Mouse (Mus musculus): ENCODE results near the gene Pmfbp1. TPM values are rescaled to one million over a fixed set of nuclear protein-coding genes. Genes with fewer than 3 reads are reported as not detected.

Gene Pmfbp1
- total and polyA plus RNA-seq, 2 experiments from 2014 or later: 1.2 to 2.2 TPM

DNA sequence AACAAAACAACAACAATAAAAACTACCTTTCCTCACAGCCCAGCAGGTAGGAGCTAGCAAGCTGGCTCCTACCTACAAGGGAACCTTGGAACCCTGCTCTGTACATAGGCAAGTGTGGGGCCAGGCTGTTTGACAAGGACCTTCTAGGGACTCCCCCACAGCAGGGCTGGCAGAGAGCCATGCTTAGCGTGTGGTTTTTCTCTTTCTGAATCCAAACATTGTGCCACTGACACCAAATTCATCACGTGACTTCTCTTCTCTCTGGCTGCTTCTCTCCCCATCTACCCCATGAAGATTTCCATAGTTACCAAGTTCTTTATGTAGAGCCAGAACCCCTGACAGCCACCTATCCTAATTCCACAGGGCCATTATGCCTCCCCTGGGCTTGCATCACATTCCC, 30.8 kb upstream of the Pmfbp1 start:
- peaks cover 23% of the 10 kb centered on the region for H3K4me1 ChIP-seq (ENCODE audit: insufficient read depth, low read length)
- H3K27me3 ChIP-seq (ENCODE audit: insufficient read depth, low read length): no peaks in the 10 kb centered on the region
- H3K27ac ChIP-seq (ENCODE audit: low read depth, low read length): peak overlapping the region; percentile 91
- H3K9me3 ChIP-seq (ENCODE audit: low read length): no peaks in the 10 kb centered on the region
- no peak overlapping the region for H3K9ac ChIP-seq (replicated peaks; ENCODE audit: low read length, poor library complexity, severe bottlenecking)
- no peaks in the 10 kb centered on the region for H3K36me3 ChIP-seq (ENCODE audit: insufficient read depth, low read length)
- no peak overlapping the region for H3K4me3 ChIP-seq (ENCODE audit: low read depth, low read length)
- DNase-seq (ENCODE audit: low spot score) (peak; percentile 48), ATAC-seq (ENCODE audit: low FRiP score) (no peak)
- 36% methylated on average over 2 of the region's 2 CpGs for WGBS
- no peak for TF ChIP-seq CTCF (IDR thresholded peaks at IDR 0.05)
- no peak overlapping the region for H3K4me2 ChIP-seq (ENCODE audit: low read depth, low read length, poor library complexity, severe bottlenecking)

DNA sequence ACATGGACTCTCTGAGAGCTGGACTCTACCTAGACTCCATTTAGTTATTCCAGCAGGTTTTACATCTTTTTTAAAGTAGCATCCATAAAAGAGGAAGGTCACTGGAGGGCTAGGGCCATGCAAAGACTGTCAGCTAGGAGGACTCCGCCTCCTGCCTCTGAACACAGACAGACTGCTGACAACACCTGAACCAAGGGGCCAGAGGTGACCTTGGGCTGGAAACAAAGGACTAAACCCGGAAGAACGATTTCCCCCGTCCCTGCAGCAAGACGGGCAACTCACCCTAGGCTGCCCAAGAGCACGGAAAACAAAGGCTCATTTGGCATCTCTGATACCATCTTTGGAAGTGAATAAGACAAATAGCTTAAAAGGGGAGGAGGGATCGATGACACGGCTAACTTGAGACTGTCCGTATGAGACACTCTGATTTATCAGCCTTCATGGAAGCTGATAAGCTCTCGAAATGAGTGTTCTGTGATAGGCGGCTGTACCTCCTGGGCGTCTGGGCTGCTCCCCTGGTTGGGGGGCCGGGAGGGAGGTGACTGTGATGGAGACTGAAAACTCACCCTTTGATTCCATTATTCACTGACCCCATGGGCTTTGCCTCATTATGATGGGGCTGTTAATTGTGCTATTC, 30.0 kb upstream of the Pmfbp1 start:
- Histone ChIP-seq H3K27me3 (ENCODE audit: insufficient read depth, low read length) (no peaks in the 10 kb centered on the region), H3K27ac (ENCODE audit: low read depth, low read length) (peak overlapping the region; percentile 91), H3K4me2 (ENCODE audit: low read depth, low read length, poor library complexity, severe bottlenecking) (peak overlapping the region; percentile 39), H3K9me3 (ENCODE audit: low read length) (no peaks in the 10 kb centered on the region), H3K4me1 (ENCODE audit: insufficient read depth, low read length) (peaks cover 23% of the 10 kb centered on the region), H3K36me3 (ENCODE audit: insufficient read depth, low read length) (no peaks in the 10 kb centered on the region), H3K4me3 (ENCODE audit: low read depth, low read length) (no peak overlapping the region), H3K9ac (replicated peaks; ENCODE audit: low read length, poor library complexity, severe bottlenecking) (peak overlapping the region; percentile 54)
- 16% methylated on average over 13 of the region's 13 CpGs for WGBS
- DNase-seq (ENCODE audit: low spot score) (no peak), ATAC-seq (ENCODE audit: low FRiP score) (peak; percentile 20; the same call in 1 of the 2 replicates)
- TF ChIP-seq CTCF (IDR thresholded peaks at IDR 0.05): no peak

DNA sequence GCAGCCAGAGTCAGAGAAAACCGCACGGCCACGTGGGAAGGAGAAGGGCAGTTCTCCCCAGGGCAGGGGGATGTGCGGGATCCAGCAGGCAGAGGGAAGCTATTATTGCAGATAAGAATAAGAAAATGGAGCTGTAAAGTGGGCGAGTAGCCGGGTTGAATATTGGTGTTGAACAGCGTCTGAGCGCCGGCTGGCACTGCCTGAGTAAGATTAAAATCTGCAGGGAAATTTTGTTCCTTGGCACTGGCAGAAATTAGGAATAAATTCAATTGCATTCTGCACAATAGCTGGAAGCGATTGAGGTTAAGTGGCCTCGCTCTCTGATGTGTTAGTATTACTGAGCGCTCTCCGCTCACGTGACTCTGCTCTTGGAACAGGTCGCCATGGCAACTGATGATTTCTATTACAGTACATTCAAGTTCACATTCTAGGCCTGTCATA, 29.4 kb upstream of the Pmfbp1 start:
- ATAC-seq (ENCODE audit: low FRiP score) (peak; percentile 86), DNase-seq (ENCODE audit: low spot score) (peak; percentile 93)
- H3K27me3 ChIP-seq (ENCODE audit: insufficient read depth, low read length): no peaks in the 10 kb centered on the region
- H3K9ac ChIP-seq (replicated peaks; ENCODE audit: low read length, poor library complexity, severe bottlenecking): peak overlapping the region; percentile 54; the same call in 1 of the 2 replicates
- no peaks in the 10 kb centered on the region for H3K9me3 ChIP-seq (ENCODE audit: low read length)
- peak overlapping the region; percentile 9; the same call in 1 of the 2 replicates for H3K4me3 ChIP-seq (ENCODE audit: low read depth, low read length)
- peak overlapping the region; percentile 91 for H3K27ac ChIP-seq (ENCODE audit: low read depth, low read length)
- no peaks in the 10 kb centered on the region for H3K36me3 ChIP-seq (ENCODE audit: insufficient read depth, low read length)
- 6% methylated on average over 15 of the region's 15 CpGs for WGBS
- peaks cover 26% of the 10 kb centered on the region for H3K4me1 ChIP-seq (ENCODE audit: insufficient read depth, low read length)
- peak overlapping the region; percentile 39 for H3K4me2 ChIP-seq (ENCODE audit: low read depth, low read length, poor library complexity, severe bottlenecking)
- no peak for TF ChIP-seq CTCF (IDR thresholded peaks at IDR 0.05)

DNA sequence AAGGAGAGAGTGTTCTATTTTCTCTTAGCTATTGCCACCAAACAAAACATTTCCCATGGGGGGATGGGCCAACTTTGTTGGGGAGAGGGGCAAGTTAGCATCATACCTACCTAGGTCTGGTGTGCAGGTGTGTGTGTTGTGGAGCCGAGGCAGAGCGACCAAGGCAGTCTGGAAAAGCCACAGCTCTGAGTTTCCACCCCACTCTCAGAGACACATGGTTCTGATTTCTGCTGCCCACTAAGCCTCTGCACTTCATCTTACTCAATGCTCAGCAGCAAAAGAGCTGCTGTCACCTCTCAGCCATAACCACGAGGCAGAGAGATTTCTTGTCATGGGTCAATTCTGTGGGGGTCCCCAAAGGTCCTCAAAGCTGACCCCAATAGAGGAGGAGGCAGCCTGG, 28.8 kb upstream of the Pmfbp1 start:
- no peaks in the 10 kb centered on the region for H3K36me3 ChIP-seq (ENCODE audit: insufficient read depth, low read length)

DNA sequence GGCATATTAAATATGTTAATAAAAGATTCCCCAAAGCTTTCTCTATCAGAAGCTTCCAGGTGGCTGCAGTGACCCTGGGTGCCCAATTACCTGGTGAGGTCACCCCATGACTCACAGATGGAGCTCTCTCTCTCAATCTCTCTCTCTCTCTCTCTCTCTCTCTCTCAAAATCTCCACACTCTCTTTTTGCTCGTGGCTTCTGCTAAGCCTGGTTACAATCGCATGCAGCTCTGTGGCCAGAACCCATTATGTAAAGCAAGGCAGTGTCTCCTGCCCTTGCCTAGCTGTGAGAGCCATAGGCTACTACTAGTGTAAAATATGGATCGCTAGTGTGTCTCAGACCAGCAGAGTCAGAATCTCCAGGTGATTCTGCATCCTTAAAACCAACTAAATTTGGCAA, 28.1 kb upstream of the Pmfbp1 start:
- Histone ChIP-seq H3K27me3 (ENCODE audit: insufficient read depth, low read length) (no peaks in the 10 kb centered on the region), H3K36me3 (ENCODE audit: insufficient read depth, low read length) (no peaks in the 10 kb centered on the region), H3K27ac (ENCODE audit: low read depth, low read length) (peak overlapping the region; percentile 91; the same call in 1 of the 2 replicates), H3K9ac (replicated peaks; ENCODE audit: low read length, poor library complexity, severe bottlenecking) (no peak overlapping the region), H3K4me3 (ENCODE audit: low read depth, low read length) (no peak overlapping the region), H3K9me3 (ENCODE audit: low read length) (no peaks in the 10 kb centered on the region), H3K4me2 (ENCODE audit: low read depth, low read length, poor library complexity, severe bottlenecking) (no peak overlapping the region), H3K4me1 (ENCODE audit: insufficient read depth, low read length) (peaks cover 26% of the 10 kb centered on the region)
- no peak for TF ChIP-seq CTCF (IDR thresholded peaks at IDR 0.05)
- DNase-seq (ENCODE audit: low spot score) (no peak), ATAC-seq (ENCODE audit: low FRiP score) (no peak)
- 35% methylated on average over 3 of the region's 3 CpGs for WGBS

More for the DNA sequence above, 28.8 kb upstream of the Pmfbp1 start:
- Histone ChIP-seq H3K9ac (replicated peaks; ENCODE audit: low read length, poor library complexity, severe bottlenecking) (no peak overlapping the region), H3K4me2 (ENCODE audit: low read depth, low read length, poor library complexity, severe bottlenecking) (no peak overlapping the region), H3K4me1 (ENCODE audit: insufficient read depth, low read length) (peaks cover 26% of the 10 kb centered on the region), H3K9me3 (ENCODE audit: low read length) (no peaks in the 10 kb centered on the region), H3K27me3 (ENCODE audit: insufficient read depth, low read length) (no peaks in the 10 kb centered on the region), H3K27ac (ENCODE audit: low read depth, low read length) (peak overlapping the region; percentile 91), H3K4me3 (ENCODE audit: low read depth, low read length) (no peak overlapping the region)
- TF ChIP-seq CTCF (IDR thresholded peaks at IDR 0.05): no peak
- 26% methylated on average over 3 of the region's 3 CpGs for WGBS
- ATAC-seq (ENCODE audit: low FRiP score) (no peak), DNase-seq (ENCODE audit: low spot score) (no peak)

DNA sequence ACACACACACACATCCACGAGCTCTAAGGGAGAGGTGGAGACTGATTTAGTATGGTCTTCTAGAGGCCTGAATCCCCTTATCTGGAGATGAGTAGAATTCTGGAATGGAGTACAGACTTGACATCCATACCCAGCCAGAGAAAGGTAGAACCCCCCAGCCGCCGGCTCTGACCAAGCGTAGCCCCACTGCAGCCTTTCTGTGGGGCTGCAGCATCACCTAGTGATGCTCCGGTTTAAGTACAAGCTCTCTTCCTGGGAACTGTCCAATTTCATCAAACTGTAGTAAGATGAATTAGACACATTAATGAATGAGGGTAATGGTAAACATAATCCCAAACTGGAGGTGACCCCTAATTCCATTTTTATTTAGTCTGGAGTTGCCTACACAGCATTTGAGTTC, 26.3 kb upstream of the Pmfbp1 start:
- Histone ChIP-seq H3K9ac (replicated peaks; ENCODE audit: low read length, poor library complexity, severe bottlenecking) (no peak overlapping the region), H3K4me2 (ENCODE audit: low read depth, low read length, poor library complexity, severe bottlenecking) (no peak overlapping the region), H3K27ac (ENCODE audit: low read depth, low read length) (no peak overlapping the region), H3K4me1 (ENCODE audit: insufficient read depth, low read length) (peaks cover 26% of the 10 kb centered on the region), H3K27me3 (ENCODE audit: insufficient read depth, low read length) (no peaks in the 10 kb centered on the region), H3K36me3 (ENCODE audit: insufficient read depth, low read length) (no peaks in the 10 kb centered on the region), H3K4me3 (ENCODE audit: low read depth, low read length) (no peak overlapping the region), H3K9me3 (ENCODE audit: low read length) (no peaks in the 10 kb centered on the region)
- 25% methylated on average over 5 of the region's 5 CpGs for WGBS
- peak; percentile 86 for TF ChIP-seq CTCF (IDR thresholded peaks at IDR 0.05)
- ATAC-seq (ENCODE audit: low FRiP score) (no peak), DNase-seq (ENCODE audit: low spot score) (peak; percentile 82)
